Mouse (Mus musculus) C2C12 (cell line): ENCODE results near the gene Tfb2m. TPM values are rescaled to one million over a fixed set of nuclear protein-coding genes. Genes with fewer than 3 reads are reported as not detected.

Experiments
- H3K27me3 ChIP-seq: one replicate; pipeline ENCODE4 v1.6.1; 2011; ENCODE audit not compliant: control insufficient read depth, insufficient read depth, insufficient read length
- H3K36me3 ChIP-seq: one replicate; pipeline ENCODE4 v1.6.1; 2011; ENCODE audit not compliant: control insufficient read depth, insufficient read depth
- H3K4me3 ChIP-seq: one replicate; pipeline ENCODE4 v1.5.1; 2011; ENCODE audit warnings: mild to moderate bottlenecking, control low read depth; ENCODE audit not compliant: poor library complexity, insufficient read depth, severe bottlenecking
- H3K79me2 ChIP-seq: one replicate; pipeline ENCODE4 v1.6.1; 2011; ENCODE audit not compliant: control insufficient read depth, insufficient read depth
- H3K79me3 ChIP-seq: one replicate; pipeline ENCODE4 v1.6.1; 2011; ENCODE audit warnings: low read depth, control low read depth
- H3ac ChIP-seq: one replicate; pipeline ENCODE3; 2011; ENCODE audit warnings: low read depth; ENCODE audit not compliant: control insufficient read depth, insufficient read length
- CEBPB ChIP-seq: IDR thresholded peaks from one replicate; pipeline ENCODE4 v1.6.1; 2011; ENCODE audit warnings: low read depth, mild to moderate bottlenecking, control low read depth, moderate library complexity
- CTCF ChIP-seq: IDR thresholded peaks from one replicate; pipeline ENCODE4 v1.5.1; 2011; ENCODE audit not compliant: control insufficient read depth, insufficient read depth, insufficient read length
- FOSL1 ChIP-seq: IDR thresholded peaks from one replicate; pipeline ENCODE4 v1.8.0; 2011; ENCODE audit warnings: mild to moderate bottlenecking, low read length; ENCODE audit not compliant: poor library complexity, insufficient read depth, severe bottlenecking
- MAX ChIP-seq: IDR thresholded peaks from one replicate; pipeline ENCODE4 v1.6.1; 2011; ENCODE audit warnings: mild to moderate bottlenecking, control low read depth
- MYOD1 ChIP-seq: IDR thresholded peaks from one replicate; pipeline ENCODE4 v1.6.1; 2011; ENCODE audit warnings: low read depth; ENCODE audit not compliant: control insufficient read depth, insufficient read length
- MYOG ChIP-seq: IDR thresholded peaks from one replicate; pipeline ENCODE4 v1.6.1; 2011; ENCODE audit not compliant: control insufficient read depth, insufficient read length; ENCODE audit errors: extremely low read depth
- USF1 ChIP-seq: IDR thresholded peaks from one replicate; pipeline ENCODE4 v1.6.1; 2011; ENCODE audit warnings: low read depth, mild to moderate bottlenecking, control low read depth, moderate library complexity
- polyA plus RNA-seq: library from polyadenylated mRNA; unstranded; fragments of >200 nt; fragmentation: generic; extraction: Trizol; gene quantifications from one replicate; pipeline ENCODE4 v1.2.1, GENCODE M21; 2012; ENCODE audit warnings: missing spikeins

The Tfb2m gene
- polyA plus RNA-seq, 1 experiment: 10.2 TPM

GRCm38 (mm10) chr1:179553949-179554347 lies 7.9 kb upstream of the Tfb2m start:
- Histone ChIP-seq H3K79me3 (no peaks in the 10 kb centered on the region), H3K36me3 (no peaks in the 10 kb centered on the region), H3K4me3 (no peak overlapping the region)

DNA sequence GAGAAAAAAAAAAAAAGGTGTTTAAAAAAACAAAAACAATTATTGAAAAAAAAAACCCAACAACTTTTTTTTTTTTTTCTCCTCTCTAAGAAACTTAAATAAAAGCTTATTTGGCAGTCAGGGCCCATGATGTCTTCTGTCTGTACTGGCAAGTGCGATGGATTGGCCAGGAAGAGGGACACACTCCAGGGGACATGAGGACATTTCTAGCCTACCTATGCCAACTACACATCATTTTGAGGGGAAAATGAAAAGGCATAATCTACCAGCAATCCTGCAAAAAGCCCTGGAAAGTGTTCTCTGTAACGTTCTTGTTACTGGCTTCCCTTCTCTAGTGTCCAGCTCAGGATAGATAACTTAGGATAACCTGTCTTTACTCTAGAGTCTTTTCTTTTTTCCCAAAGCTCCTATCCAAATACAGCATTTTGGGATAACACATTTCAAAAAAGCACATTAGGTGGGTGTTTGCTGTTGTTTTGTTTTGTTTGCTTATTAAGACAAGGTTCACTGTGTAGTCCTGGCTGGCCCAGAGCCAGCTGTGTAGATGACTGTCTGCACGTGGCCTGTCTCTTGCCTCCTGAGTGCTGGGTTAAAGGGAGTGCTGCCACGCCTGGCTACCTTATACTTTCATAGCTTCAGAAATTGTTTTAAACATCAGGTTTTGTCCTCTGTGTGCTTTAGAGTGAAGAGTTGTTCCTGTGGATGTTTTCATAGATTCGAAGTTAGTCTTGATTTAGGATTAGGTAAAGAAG lies 7.3 kb upstream of the Tfb2m start:
- H3ac ChIP-seq: no peak overlapping the region
- peaks cover 2% of the 10 kb centered on the region for H3K79me3 ChIP-seq
- no peaks in the 10 kb centered on the region for H3K27me3 ChIP-seq
- peaks cover 31% of the 10 kb centered on the region for H3K79me2 ChIP-seq
- H3K4me3 ChIP-seq: no peak overlapping the region
- TF ChIP-seq CEBPB (no peak), CTCF (no peak), USF1 (no peak), FOSL1 (no peak), MYOD1 (no peak), MYOG (no peak), MAX (no peak)
- no peaks in the 10 kb centered on the region for H3K36me3 ChIP-seq

More at GRCm38 (mm10) chr1:179553949-179554347, 7.9 kb upstream of the Tfb2m start:
- peaks cover 25% of the 10 kb centered on the region for H3K79me2 ChIP-seq
- no peaks in the 10 kb centered on the region for H3K27me3 ChIP-seq
- H3ac ChIP-seq: no peak overlapping the region
- TF ChIP-seq MYOD1: no peak
- no peak for TF ChIP-seq CTCF
- TF ChIP-seq MYOG: no peak
- TF ChIP-seq MAX: no peak
- no peak for TF ChIP-seq CEBPB
- TF ChIP-seq USF1: no peak
- no peak for TF ChIP-seq FOSL1

GRCm38 (mm10) chr1:179552751-179553150 lies 6.7 kb upstream of the Tfb2m start:
- Histone ChIP-seq H3K4me3 (no peak overlapping the region), H3K36me3 (no peaks in the 10 kb centered on the region), H3K79me3 (peaks cover 4% of the 10 kb centered on the region), H3K27me3 (no peaks in the 10 kb centered on the region), H3K79me2 (peaks cover 37% of the 10 kb centered on the region), H3ac (no peak overlapping the region)
- TF ChIP-seq CEBPB (no peak), MYOD1 (no peak), FOSL1 (no peak), USF1 (no peak), CTCF (no peak), MAX (no peak), MYOG (no peak)

GRCm38 (mm10) chr1:179551921-179552320 lies 5.9 kb upstream of the Tfb2m start:
- TF ChIP-seq USF1 (no peak), MAX (no peak), MYOD1 (no peak), CEBPB (no peak), MYOG (no peak), FOSL1 (no peak), CTCF (no peak)
- Histone ChIP-seq H3K4me3 (no peak overlapping the region), H3K79me3 (peaks cover 4% of the 10 kb centered on the region), H3K79me2 (peaks cover 45% of the 10 kb centered on the region), H3K36me3 (no peaks in the 10 kb centered on the region), H3ac (no peak overlapping the region), H3K27me3 (no peaks in the 10 kb centered on the region)

DNA sequence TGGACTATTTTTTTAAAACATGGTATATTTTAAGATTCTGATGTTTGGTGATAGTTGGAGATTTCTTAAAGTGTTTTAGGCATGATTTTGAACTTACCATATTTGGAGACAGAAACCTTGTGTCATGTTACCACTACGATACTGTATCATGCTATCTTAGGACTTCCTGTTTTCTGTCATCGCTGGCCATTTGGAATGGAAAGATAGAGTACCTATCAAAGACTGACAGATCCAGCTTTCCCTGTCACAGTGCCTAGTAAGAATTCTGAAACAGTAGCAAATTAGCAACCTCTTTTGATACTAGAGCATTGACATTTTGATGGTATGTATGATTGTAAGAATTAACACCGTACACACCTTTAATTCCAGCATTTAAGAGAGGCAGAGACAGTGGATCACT lies 5.3 kb upstream of the Tfb2m start:
- Histone ChIP-seq H3K27me3 (no peaks in the 10 kb centered on the region), H3K4me3 (no peak overlapping the region), H3K79me3 (peaks cover 4% of the 10 kb centered on the region), H3K36me3 (no peaks in the 10 kb centered on the region), H3ac (no peak overlapping the region), H3K79me2 (peaks cover 45% of the 10 kb centered on the region)
- no peak for TF ChIP-seq CTCF
- TF ChIP-seq FOSL1: no peak
